Mouse (Mus musculus) MEL (cell line): ENCODE measurements around the gene Ceacam19. TPM values are rescaled to one million over a fixed set of nuclear protein-coding genes. Genes with fewer than 3 reads are reported as not detected.
"Not testable (repeated sequence)": the region's sequence is repeated elsewhere in the genome, so short reads cannot be mapped to it uniquely, and the experiment has no call there.

Source experiments
- DNase-seq: peaks from one replicate; pipeline ENCODE4 v3.0.0; 2011; ENCODE audit warnings: low read depth, low spot score
- H3K27ac ChIP-seq: 2 replicates; pipeline ENCODE4 v1.5.1; 2012; ENCODE audit warnings: low read depth, mild to moderate bottlenecking, control low read depth, low read length, moderate library complexity; ENCODE audit not compliant: control insufficient read depth
- H3K27me3 ChIP-seq, 2 experiments: fragments of 150-350 bp in 1 of 2; sonication (generic) in 1 of 2; 2 replicates each; pipeline ENCODE4 v1.6.1; 2012; ENCODE audit warnings: low read length in 2 of 2, mild to moderate bottlenecking in 2 of 2, improper control_type of control experiment in 1 of 2, moderate library complexity in 1 of 2; ENCODE audit not compliant: insufficient read depth in 2 of 2, control insufficient read depth in 1 of 2
- H3K36me3 ChIP-seq, 2 experiments: 2 replicates each; pipeline ENCODE4 v1.6.1; 2012 to 2014; ENCODE audit warnings: low read length in 2 of 2, improper control_type of control experiment in 1 of 2, inconsistent platforms in 1 of 2, mild to moderate bottlenecking in 1 of 2; ENCODE audit not compliant: insufficient read depth in 2 of 2, control insufficient read depth in 1 of 2
- H3K4me1 ChIP-seq, 2 experiments: fragments of 150-350 bp in 1 of 2; sonication (generic) in 1 of 2; 2 replicates each; pipeline ENCODE4 v1.6.1; 2012; ENCODE audit warnings: low read length in 2 of 2, improper control_type of control experiment in 1 of 2, mild to moderate bottlenecking in 1 of 2; ENCODE audit not compliant: insufficient read depth in 2 of 2, control insufficient read depth in 1 of 2
- H3K4me3 ChIP-seq, 2 experiments: fragments of 150-350 bp in 1 of 2; sonication (generic) in 1 of 2; 2 replicates each; pipeline ENCODE4 v1.5.1; 2012; ENCODE audit warnings: low read depth in 2 of 2, low read length in 2 of 2, mild to moderate bottlenecking in 2 of 2, moderate library complexity in 2 of 2, control low read depth in 1 of 2, improper control_type of control experiment in 1 of 2; ENCODE audit not compliant: control insufficient read depth in 1 of 2, insufficient read depth in 1 of 2
- H3K79me2 ChIP-seq: 2 replicates; pipeline ENCODE4 v1.6.1; 2012; ENCODE audit warnings: mild to moderate bottlenecking, low read length, moderate library complexity; ENCODE audit not compliant: control insufficient read depth, poor library complexity, insufficient read depth
- H3K9ac ChIP-seq: 2 replicates; pipeline ENCODE4 v1.6.1; 2012; ENCODE audit warnings: low read depth, mild to moderate bottlenecking, control low read depth, low read length, moderate library complexity; ENCODE audit not compliant: control insufficient read depth, poor library complexity, severe bottlenecking
- H3K9me3 ChIP-seq: fragments of 150-350 bp; sonication (generic); replicated peaks from 2 replicates; pipeline ENCODE4 v1.6.1; 2012; ENCODE audit warnings: mild to moderate bottlenecking, low read length, improper control_type of control experiment, moderate library complexity; ENCODE audit not compliant: insufficient read depth
- BHLHE40 ChIP-seq: IDR thresholded peaks from 2 replicates; pipeline ENCODE4 v1.6.1; 2012; ENCODE audit warnings: low read depth, mild to moderate bottlenecking, inconsistent platforms, low read length, improper control_type of control experiment, borderline replicate concordance
- CHD1 ChIP-seq: IDR thresholded peaks from 2 replicates; pipeline ENCODE4 v1.6.1; 2012; ENCODE audit warnings: low read depth, mild to moderate bottlenecking, inconsistent platforms, low read length, improper control_type of control experiment
- CHD2 ChIP-seq: IDR thresholded peaks from 2 replicates; pipeline ENCODE4 v1.6.1; 2011; ENCODE audit warnings: low read length, improper control_type of control experiment
- CTCF ChIP-seq, 3 experiments: IDR thresholded peaks in 2 of 3; conservative IDR thresholded peaks in 1 of 3; 2 replicates each; pipeline ENCODE4 v1.5.1; 2011 to 2012; ENCODE audit warnings: low read length in 3 of 3, low read depth in 2 of 3, mild to moderate bottlenecking in 2 of 3, improper control_type of control experiment in 1 of 3, inconsistent platforms in 1 of 3, mixed read lengths in 1 of 3, moderate library complexity in 1 of 3; ENCODE audit not compliant: control insufficient read depth in 1 of 3, insufficient read depth in 1 of 3, poor library complexity in 1 of 3, severe bottlenecking in 1 of 3
- EP300 ChIP-seq, 2 experiments: IDR thresholded peaks; 2 replicates each; pipeline ENCODE4 v1.6.1; 2011; ENCODE audit warnings: improper control_type of control experiment in 2 of 2, low read length in 2 of 2, low read depth in 1 of 2, mild to moderate bottlenecking in 1 of 2
- ETS1 ChIP-seq: IDR thresholded peaks from 2 replicates; pipeline ENCODE4 v1.6.1; 2012; ENCODE audit warnings: low read depth, mild to moderate bottlenecking, inconsistent platforms, low read length, improper control_type of control experiment, moderate library complexity
- MAFK ChIP-seq: IDR thresholded peaks from 2 replicates; pipeline ENCODE4 v1.6.1; 2011; ENCODE audit warnings: low read depth, mild to moderate bottlenecking, low read length, improper control_type of control experiment, borderline replicate concordance
- MAX ChIP-seq: IDR thresholded peaks from 2 replicates; pipeline ENCODE4 v1.6.1; 2011; ENCODE audit warnings: low read length, improper control_type of control experiment
- MAZ ChIP-seq: IDR thresholded peaks from 2 replicates; pipeline ENCODE4 v1.6.1; 2012; ENCODE audit warnings: low read depth, mild to moderate bottlenecking, inconsistent platforms, low read length, improper control_type of control experiment
- MYB ChIP-seq: IDR thresholded peaks from 2 replicates; pipeline ENCODE4 v1.6.1; 2011; ENCODE audit warnings: mild to moderate bottlenecking, low read depth, low read length, improper control_type of control experiment
- MYC ChIP-seq: IDR thresholded peaks from 2 replicates; pipeline ENCODE4 v1.6.1; 2011; ENCODE audit warnings: low read depth, mild to moderate bottlenecking, low read length, improper control_type of control experiment, moderate library complexity
- NRF1 ChIP-seq: IDR thresholded peaks from 2 replicates; pipeline ENCODE4 v1.6.1; 2014; ENCODE audit warnings: low read depth, mild to moderate bottlenecking, inconsistent platforms, low read length, improper control_type of control experiment, moderate library complexity; ENCODE audit not compliant: poor library complexity, insufficient read depth, severe bottlenecking
- POLR2AphosphoS2 ChIP-seq: IDR thresholded peaks from 2 replicates; pipeline ENCODE4 v1.6.1; 2011; ENCODE audit warnings: low read length, improper control_type of control experiment
- TAL1 ChIP-seq: IDR thresholded peaks from 2 replicates; pipeline ENCODE4 v1.6.1; 2012; ENCODE audit warnings: mild to moderate bottlenecking, inconsistent platforms, low read length, moderate library complexity, mixed read lengths
- TBP ChIP-seq: IDR thresholded peaks from 2 replicates; pipeline ENCODE4 v1.8.0; 2011; ENCODE audit warnings: low read depth, low read length, improper control_type of control experiment
- UBTF ChIP-seq: IDR thresholded peaks from 2 replicates; pipeline ENCODE4 v1.6.1; 2012; ENCODE audit warnings: low read depth, mild to moderate bottlenecking, inconsistent platforms, low read length, improper control_type of control experiment, moderate library complexity, borderline replicate concordance; ENCODE audit not compliant: insufficient read depth
- ZKSCAN1 ChIP-seq: IDR thresholded peaks from 2 replicates; pipeline ENCODE4 v1.6.1; 2012; ENCODE audit warnings: low read depth, mild to moderate bottlenecking, inconsistent platforms, low read length, improper control_type of control experiment, moderate library complexity
- ZMIZ1 ChIP-seq: IDR thresholded peaks from 2 replicates; pipeline ENCODE4 v1.6.1; 2012; ENCODE audit warnings: low read depth, mild to moderate bottlenecking, inconsistent platforms, low read length, improper control_type of control experiment, moderate library complexity
- polyA plus RNA-seq, 2 experiments: library from polyadenylated mRNA; stranded (reverse) in 1 of 2; unstranded in 1 of 2; fragments of >175 nt in 1 of 2; fragments of >200 nt in 1 of 2; gene quantifications; 2 replicates each; pipeline versions ENCODE4 v1.2.1 to v1.2.4; 2012; ENCODE audit warnings: low replicate concordance in 2 of 2, low read depth in 1 of 2; ENCODE audit not compliant: insufficient read length in 2 of 2, insufficient read depth in 1 of 2, missing spikeins in 1 of 2
- total RNA-seq: library from RNA; depleted of rRNA; stranded (reverse); fragments of 300-350 nt; gene quantifications from 2 replicates; pipeline ENCODE4 v1.2.3, GENCODE M21; 2012

The Ceacam19 gene
- total and polyA plus RNA-seq, 3 experiments, result 0.03 to 0.04 TPM; not detected in 1

- Histone ChIP-seq H3K27me3 (peaks cover 0 to 1% of the 10 kb centered on the region in 2 experiments; a peak in 1 of 4 replicates), H3K9me3 (no peaks in the 10 kb centered on the region), H3K4me1 (peaks cover 2 to 6% of the 10 kb centered on the region in 2 experiments; a peak in 1 of 4 replicates), H3K4me3 (peak overlapping the region in 1 of 2 experiments; percentile 48; a peak in 2 of 4 replicates), H3K9ac (no peak overlapping the region), H3K79me2 (no peaks in the 10 kb centered on the region), H3K36me3 (0 out of 4 replicates have a peak, but pooled peaks cover 0 to 3% of the 10 kb centered on the region in 2 experiments), H3K27ac (no peak overlapping the region)
- peak; percentile 20 for DNase-seq
- TF ChIP-seq CTCF (IDR thresholded peaks at IDR 0.05 in 2 of 3, conservative IDR thresholded peaks at IDR 0.05 in 1 of 3; ENCODE audit: control insufficient read depth in 1 of 3, insufficient read depth in 1 of 3, low read depth in 2 of 3, low read length in 3 of 3, poor library complexity in 1 of 3, severe bottlenecking in 1 of 3) (no peak), MAZ (no peak), POLR2AphosphoS2 (no peak), NRF1 (peak; percentile 59; the same call in 1 of the 2 replicates)
These were observed 44.5 kb upstream of the Ceacam19 start for GRCm38 (mm10) chr7:19932133-19932876.

GRCm38 (mm10) chr7:19930481-19930880 lies 42.7 kb upstream of the Ceacam19 start:
- H3K4me3 ChIP-seq, H3K27ac ChIP-seq, H3K36me3 ChIP-seq, H3K27me3 ChIP-seq, H3K9me3 ChIP-seq, DNase-seq, H3K79me2 ChIP-seq, H3K9ac ChIP-seq, H3K4me1 ChIP-seq: not testable (repeated sequence)

- Histone ChIP-seq H3K36me3 (0 out of 4 replicates have a peak, but pooled peaks cover 0 to 3% of the 10 kb centered on the region in 2 experiments), H3K9ac (no peak overlapping the region), H3K79me2 (no peaks in the 10 kb centered on the region), H3K4me3 (no peak overlapping the region), H3K27ac (no peak overlapping the region), H3K9me3 (no peaks in the 10 kb centered on the region), H3K4me1 (peaks cover 2 to 5% of the 10 kb centered on the region in 2 experiments; a peak in 1 of 4 replicates), H3K27me3 (peaks cover 3 to 8% of the 10 kb centered on the region in 2 experiments)
- no peak for TF ChIP-seq BHLHE40
- no peak for TF ChIP-seq MAZ
- no peak for TF ChIP-seq ETS1
- TF ChIP-seq CHD2, result no peak
- TF ChIP-seq MAFK, result no peak
- no peak for TF ChIP-seq CHD1
- TF ChIP-seq TAL1, result no peak
- no peak for TF ChIP-seq EP300 (IDR thresholded peaks at IDR 0.05; ENCODE audit: low read depth in 1 of 2, low read length in 2 of 2)
- no peak for TF ChIP-seq MYB
- no peak for TF ChIP-seq ZKSCAN1
- TF ChIP-seq TBP, result no peak
- no peak for TF ChIP-seq MAX
- TF ChIP-seq ZMIZ1, result no peak
- TF ChIP-seq CTCF (IDR thresholded peaks at IDR 0.05 in 2 of 3, conservative IDR thresholded peaks at IDR 0.05 in 1 of 3; ENCODE audit: control insufficient read depth in 1 of 3, insufficient read depth in 1 of 3, low read depth in 2 of 3, low read length in 3 of 3, poor library complexity in 1 of 3, severe bottlenecking in 1 of 3), result no peak
- no peak for TF ChIP-seq MYC
- TF ChIP-seq UBTF, result no peak
- no peak for DNase-seq
These were observed 40.7 kb upstream of the Ceacam19 start for GRCm38 (mm10) chr7:19928486-19928885.
